Mouse (Mus musculus) embryonic facial prominence, embryonic 11.5 days (tissue): Measurements from ENCODE around the gene Tnxb. TPM values are rescaled to one million over a fixed set of nuclear protein-coding genes. Genes with fewer than 3 reads are reported as not detected.
"Not testable (repeated sequence)": the region's sequence is repeated elsewhere in the genome, so short reads cannot be mapped to it uniquely, and the experiment has no call there.

Source experiments
- ATAC-seq: fragments of 200-750 bp; cut with Nextera tagmentation; replicated peaks from 2 replicates; pipeline ENCODE4 v1.8.0; 2017; ENCODE audit warnings: low read depth; ENCODE audit not compliant: insufficient number of reproducible peaks, low FRiP score, low TSS enrichment
- DNase-seq: peaks from one replicate; pipeline ENCODE4 v3.0.0-alpha.2; 2015; ENCODE audit warnings: low spot score
- H3K27ac ChIP-seq: fragments of 300-500 bp; sonication (generic); replicated peaks from 2 replicates; pipeline ENCODE4 v1.5.1; 2014; ENCODE audit warnings: mild to moderate bottlenecking, low read depth, low read length, control low read depth
- H3K27me3 ChIP-seq: fragments of 300-500 bp; sonication (generic); 2 replicates; pipeline ENCODE4 v1.6.1; 2014; ENCODE audit warnings: mild to moderate bottlenecking, low read length, moderate library complexity, mixed read lengths; ENCODE audit not compliant: control insufficient read depth, insufficient read depth
- H3K36me3 ChIP-seq: fragments of 300-500 bp; sonication (generic); replicated peaks from 2 replicates; pipeline ENCODE4 v1.6.1; 2014; ENCODE audit warnings: low read depth, mild to moderate bottlenecking, low read length, moderate library complexity, mixed read lengths; ENCODE audit not compliant: control insufficient read depth, insufficient read depth
- H3K4me1 ChIP-seq: fragments of 300-500 bp; sonication (generic); 2 replicates; pipeline ENCODE4 v1.6.1; 2014; ENCODE audit warnings: low read length, mixed read lengths; ENCODE audit not compliant: control insufficient read depth, insufficient read depth
- H3K4me2 ChIP-seq: fragments of 300-500 bp; sonication (generic); 2 replicates; pipeline ENCODE4 v1.6.1; 2014; ENCODE audit warnings: low read depth, mild to moderate bottlenecking, control low read depth, low read length, moderate library complexity
- H3K4me3 ChIP-seq: fragments of 300-500 bp; sonication (generic); 2 replicates; pipeline ENCODE4 v1.5.1; 2014; ENCODE audit warnings: low read depth, low read length, control low read depth
- H3K9ac ChIP-seq: fragments of 300-500 bp; sonication (generic); replicated peaks from 2 replicates; pipeline ENCODE4 v1.6.1; 2014; ENCODE audit warnings: mild to moderate bottlenecking, control low read depth, low read length
- H3K9me3 ChIP-seq: fragments of 300-500 bp; sonication (generic); replicated peaks from 2 replicates; pipeline ENCODE4 v1.6.1; 2016; ENCODE audit warnings: mild to moderate bottlenecking, low read length, inconsistent platforms, mixed read lengths; ENCODE audit not compliant: control insufficient read depth
- WGBS: fragments of 180-500 bp; shearing (Covaris S2); extraction: QIAGEN DNeasy Blood & Tissue Kit; methylation state at CpG from one replicate; pipeline ENCODE4 v1.1.7; 2014; 5-methylcytosine and 5-hydroxymethylcytosine counted together
- polyA plus RNA-seq: library from polyadenylated mRNA; unstranded; fragments of >200 nt; fragmentation: Nextera tagmentation; extraction: Ambion mirVana; gene quantifications from 2 replicates; pipeline ENCODE4 v1.2.1, GENCODE M21; 2014

Gene Tnxb
- polyA plus RNA-seq, 1 experiment from 2014 or later: not detected

- H3K27me3 ChIP-seq, DNase-seq, ATAC-seq, H3K4me1 ChIP-seq, H3K9me3 ChIP-seq, H3K9ac ChIP-seq, H3K4me2 ChIP-seq, H3K27ac ChIP-seq, H3K36me3 ChIP-seq, H3K4me3 ChIP-seq: not testable (repeated sequence)
- WGBS: 83% methylated on average over 8 of the region's 8 CpGs
Measured at GRCm38 (mm10) chr17:34719886-34720285, 49.6 kb downstream of the Tnxb start.

- not testable (repeated sequence) for H3K27me3 ChIP-seq, H3K9ac ChIP-seq, H3K4me1 ChIP-seq, ATAC-seq, H3K4me3 ChIP-seq, H3K4me2 ChIP-seq, DNase-seq, H3K36me3 ChIP-seq, H3K27ac ChIP-seq, H3K9me3 ChIP-seq
- 87% methylated on average over 1 of the region's 4 CpGs for WGBS
Measured at GRCm38 (mm10) chr17:34722238-34722637, 51.9 kb downstream of the Tnxb start.

GRCm38 (mm10) chr17:34723066-34723465 is 52.7 kb downstream of the Tnxb start:
- Histone ChIP-seq H3K27ac (no peak overlapping the region), H3K4me2 (no peak overlapping the region), H3K4me1 (no peaks in the 10 kb centered on the region), H3K27me3 (no peaks in the 10 kb centered on the region), H3K9ac (no peak overlapping the region), H3K4me3 (no peak overlapping the region), H3K9me3 (no peaks in the 10 kb centered on the region), H3K36me3 (no peaks in the 10 kb centered on the region)
- 83% methylated on average over 4 of the region's 4 CpGs for WGBS
- DNase-seq (no peak), ATAC-seq (no peak)

- no peaks in the 10 kb centered on the region for H3K27me3 ChIP-seq
- no peak overlapping the region for H3K4me2 ChIP-seq
- no peaks in the 10 kb centered on the region for H3K36me3 ChIP-seq
- no peak overlapping the region for H3K4me3 ChIP-seq
- no peaks in the 10 kb centered on the region for H3K9me3 ChIP-seq
- H3K27ac ChIP-seq: no peak overlapping the region
- WGBS: 92% methylated on average over 2 of the region's 2 CpGs
- DNase-seq (no peak), ATAC-seq (no peak)
- H3K4me1 ChIP-seq: no peaks in the 10 kb centered on the region
- H3K9ac ChIP-seq: no peak overlapping the region
Measured at GRCm38 (mm10) chr17:34727887-34728286, 57.6 kb downstream of the Tnxb start.

- not testable (repeated sequence) for H3K36me3 ChIP-seq, ATAC-seq, H3K9ac ChIP-seq, H3K4me3 ChIP-seq, H3K4me1 ChIP-seq, H3K27me3 ChIP-seq, H3K9me3 ChIP-seq, H3K27ac ChIP-seq, H3K4me2 ChIP-seq, DNase-seq
- WGBS: 80% methylated on average over 11 of the region's 11 CpGs
Measured at GRCm38 (mm10) chr17:34729155-34729554, 58.8 kb downstream of the Tnxb start.

- 79% methylated on average over 10 of the region's 12 CpGs for WGBS
- H3K9ac ChIP-seq, H3K27me3 ChIP-seq, H3K4me1 ChIP-seq, ATAC-seq, H3K4me2 ChIP-seq, H3K4me3 ChIP-seq, H3K36me3 ChIP-seq, DNase-seq, H3K27ac ChIP-seq, H3K9me3 ChIP-seq: not testable (repeated sequence)
Measured at GRCm38 (mm10) chr17:34729779-34730553, 59.6 kb downstream of the Tnxb start.

- not testable (repeated sequence) for H3K9me3 ChIP-seq, H3K27me3 ChIP-seq, H3K36me3 ChIP-seq, H3K4me1 ChIP-seq, H3K27ac ChIP-seq, H3K4me3 ChIP-seq, H3K9ac ChIP-seq, DNase-seq, H3K4me2 ChIP-seq, ATAC-seq
- 78% methylated on average over 5 of the region's 5 CpGs for WGBS
Measured at GRCm38 (mm10) chr17:34737466-34737865, 67.1 kb downstream of the Tnxb start.

- H3K36me3 ChIP-seq, H3K9me3 ChIP-seq, ATAC-seq, H3K27ac ChIP-seq, H3K4me2 ChIP-seq, DNase-seq, H3K27me3 ChIP-seq, H3K9ac ChIP-seq, H3K4me3 ChIP-seq, H3K4me1 ChIP-seq: not testable (repeated sequence)
- WGBS: 87% methylated on average over 7 of the region's 7 CpGs
Measured at GRCm38 (mm10) chr17:34739708-34740107, 69.4 kb downstream of the Tnxb start.
